Mouse (Mus musculus): Measurements from ENCODE around the gene Trim62. TPM values are rescaled to one million over a fixed set of nuclear protein-coding genes. Genes with fewer than 3 reads are reported as not detected.

The Trim62 gene
- 10 to 100 TPM; 18.1 to 23.0 TPM for total RNA-seq (2021)
- long read RNA-seq, experiment 1, transcript Trim62-201 (5 exons, 3,752 nt) = major isoform, 46 of 50 reads
- long read RNA-seq, experiment 1, partial matches to known transcripts = 3 of 50 reads
- long read RNA-seq, experiment 1, other reads (novel, unspliced or antisense) = 1 of 50 reads
- long read RNA-seq, experiment 2, transcript Trim62-201 (5 exons, 3,752 nt) = major isoform, 41 of 42 reads
- long read RNA-seq, experiment 2, partial matches to known transcripts = 1 of 42 reads
- long read RNA-seq, experiment 2, other reads (novel, unspliced or antisense) = 0 of 42 reads

GRCm38 (mm10) chr4:128883379-128883781 is at the start of gene Trim62:
TSS of gene Trim62 (plus strand) at chr4:128883580.
- intact Hi-C loops (cut with DNase I) = no loop called here
- DNase-seq (ENCODE audit: low spot score in 2 of 2) = peak; percentile 26 to 71

GRCm38 (mm10) chr4:128838202-128838601 is 45.2 kb upstream of the Trim62 start:
- intact Hi-C loops (cut with DNase I) = no loop called here

GRCm38 (mm10) chr4:128839811-128840738 is 43.3 kb upstream of the Trim62 start:
- intact Hi-C loops (cut with DNase I) = no loop called here
- peak; percentile 14 to 20 for DNase-seq (ENCODE audit: low spot score in 2 of 2)

More at GRCm38 (mm10) chr4:128838202-128838601, 45.2 kb upstream of the Trim62 start:
- no peak for DNase-seq (ENCODE audit: low spot score in 2 of 2)

- intact Hi-C loops (cut with DNase I) = no loop called here
- DNase-seq (ENCODE audit: low spot score in 2 of 2) = no peak
Observed at GRCm38 (mm10) chr4:128841259-128841658, 42.1 kb upstream of the Trim62 start.

- no peak for DNase-seq (ENCODE audit: low spot score in 2 of 2)
- intact Hi-C loops (cut with DNase I) = no loop called here
Observed at GRCm38 (mm10) chr4:128844566-128844965, 38.8 kb upstream of the Trim62 start.

GRCm38 (mm10) chr4:128845367-128845973 is 37.9 kb upstream of the Trim62 start:
- intact Hi-C loops (cut with DNase I) = no loop called here
- DNase-seq (ENCODE audit: low spot score in 2 of 2) = no peak

GRCm38 (mm10) chr4:128848961-128849360 is 34.4 kb upstream of the Trim62 start:
- DNase-seq (ENCODE audit: low spot score in 2 of 2) = no peak
- intact Hi-C loops (cut with DNase I) = no loop called here

GRCm38 (mm10) chr4:128849686-128850085 is 33.7 kb upstream of the Trim62 start:
- intact Hi-C loops (cut with DNase I) = no loop called here
- DNase-seq (ENCODE audit: low spot score in 2 of 2) = no peak

- intact Hi-C loops (cut with DNase I) = no loop called here
- DNase-seq (ENCODE audit: low spot score in 2 of 2) = no peak
Observed at GRCm38 (mm10) chr4:128852266-128852887, 31.0 kb upstream of the Trim62 start.

- DNase-seq (ENCODE audit: low spot score in 2 of 2) = no peak
- intact Hi-C loops (cut with DNase I) = no loop called here
Observed at GRCm38 (mm10) chr4:128853117-128853516, 30.3 kb upstream of the Trim62 start.

- intact Hi-C loops (cut with DNase I) = loop anchor here (5.0 kb wide), 3 partner anchors 48 to 143 kb away; partner anchors contain the start of gene Zfp362
- no peak for DNase-seq (ENCODE audit: low spot score in 2 of 2)
Observed at GRCm38 (mm10) chr4:128855613-128856040, 27.8 kb upstream of the Trim62 start.

- intact Hi-C loops (cut with DNase I) = loop anchor here (5.0 kb wide), 3 partner anchors 50 to 145 kb away; partner anchors contain the start of gene Zfp362
- no peak for DNase-seq (ENCODE audit: low spot score in 2 of 2)
Observed at GRCm38 (mm10) chr4:128857212-128857611, 26.2 kb upstream of the Trim62 start.

GRCm38 (mm10) chr4:128858226-128858625 is 25.2 kb upstream of the Trim62 start:
- intact Hi-C loops (cut with DNase I) = loop anchor here (2.0 to 5.0 kb wide), 4 partner anchors 51 to 245 kb away; partner anchors contain the start of gene Zfp362
- peak; percentile 82 to 86 for DNase-seq (ENCODE audit: low spot score in 2 of 2)

GRCm38 (mm10) chr4:128858878-128859277 is 24.5 kb upstream of the Trim62 start:
- intact Hi-C loops (cut with DNase I) = loop anchor here (2.0 to 5.0 kb wide), 4 partner anchors 52 to 246 kb away; partner anchors contain the start of gene Zfp362
- DNase-seq (ENCODE audit: low spot score in 2 of 2) = no peak

GRCm38 (mm10) chr4:128872992-128873391 is 10.4 kb upstream of the Trim62 start:
- intact Hi-C loops (cut with DNase I) = no loop called here

GRCm38 (mm10) chr4:128874062-128874461 is 9.3 kb upstream of the Trim62 start:
- intact Hi-C loops (cut with DNase I) = no loop called here

More at GRCm38 (mm10) chr4:128872992-128873391, 10.4 kb upstream of the Trim62 start:
- DNase-seq (ENCODE audit: low spot score in 2 of 2) = peak; percentile 72 to 82

GRCm38 (mm10) chr4:128875439-128875838 is 7.9 kb upstream of the Trim62 start:
- no peak for DNase-seq (ENCODE audit: low spot score in 2 of 2)
- intact Hi-C loops (cut with DNase I) = no loop called here

More at GRCm38 (mm10) chr4:128874062-128874461, 9.3 kb upstream of the Trim62 start:
- no peak for DNase-seq (ENCODE audit: low spot score in 2 of 2)

- intact Hi-C loops (cut with DNase I) = no loop called here
Observed at GRCm38 (mm10) chr4:128877520-128877919, 5.9 kb upstream of the Trim62 start.

GRCm38 (mm10) chr4:128878901-128879491 is 4.4 kb upstream of the Trim62 start:
- intact Hi-C loops (cut with DNase I) = no loop called here
- no peak for DNase-seq (ENCODE audit: low spot score in 2 of 2)

More at GRCm38 (mm10) chr4:128877520-128877919, 5.9 kb upstream of the Trim62 start:
- DNase-seq (ENCODE audit: low spot score in 2 of 2) = peak in 1 of 2 experiments; percentile 40
